Mouse (Mus musculus) cerebellum, adult (tissue): ENCODE measurements around the gene 4933407L21Rik.

Experiments used
- ATAC-seq: cut with Nextera tagmentation; 2 replicates; pipeline ENCODE4 v1.9.2; 2017; ENCODE audit warnings: mild to moderate bottlenecking, moderate library complexity, mixed read lengths; ENCODE audit not compliant: insufficient number of reproducible peaks, low FRiP score, low TSS enrichment

The 4933407L21Rik gene

DNA sequence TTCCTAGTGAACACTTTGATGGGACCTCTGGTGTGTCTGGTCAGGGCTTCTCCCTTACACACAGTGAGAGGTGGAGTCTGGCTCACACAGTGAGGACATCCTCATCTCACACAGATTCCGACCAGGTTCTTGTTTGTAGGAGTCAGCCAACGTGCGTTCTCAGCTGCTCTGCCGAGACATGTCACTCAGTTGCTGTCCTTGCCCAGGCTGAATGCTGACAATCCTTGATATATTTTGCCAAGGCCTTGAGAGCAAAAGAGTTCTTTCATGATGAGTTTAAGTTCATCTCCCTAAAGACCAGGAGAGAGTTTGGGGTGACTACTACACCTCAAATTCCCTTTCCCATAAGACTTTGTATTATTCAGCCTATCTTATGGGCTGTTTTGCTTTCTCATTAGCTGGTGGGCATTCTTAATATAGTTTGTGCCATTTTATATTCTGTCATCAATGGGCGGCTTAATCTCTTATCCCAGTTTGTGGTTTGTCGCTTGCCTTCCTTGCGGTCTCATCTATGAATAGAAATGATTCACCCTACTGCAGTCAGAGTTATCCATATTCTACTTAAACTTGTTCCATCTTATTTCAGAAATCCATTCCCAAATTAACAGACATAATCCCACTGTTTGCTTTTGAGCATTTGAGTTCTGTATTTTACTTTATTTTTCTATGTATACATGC, 15.1 kb upstream of the 4933407L21Rik start:
- ATAC-seq, result no peak

DNA sequence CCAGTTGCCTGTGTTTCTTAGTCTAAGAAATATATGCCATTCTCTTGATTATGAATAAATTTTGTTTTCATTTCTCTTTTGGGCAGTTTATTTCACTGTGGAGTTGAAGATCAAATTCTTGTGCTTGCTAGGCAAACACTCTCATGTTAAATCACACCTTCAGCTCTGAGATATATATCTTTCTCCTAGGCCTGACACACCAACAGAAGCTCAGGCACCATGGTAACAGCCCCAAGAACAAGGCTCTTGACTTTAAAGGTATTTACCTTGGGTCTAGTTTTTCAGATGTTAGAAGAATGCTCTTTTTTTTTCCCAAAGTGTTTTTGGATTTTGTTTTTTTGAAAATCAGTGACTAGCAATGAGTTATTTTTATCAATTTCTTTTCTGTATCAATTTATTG, 12.4 kb upstream of the 4933407L21Rik start:
- no peak for ATAC-seq

DNA sequence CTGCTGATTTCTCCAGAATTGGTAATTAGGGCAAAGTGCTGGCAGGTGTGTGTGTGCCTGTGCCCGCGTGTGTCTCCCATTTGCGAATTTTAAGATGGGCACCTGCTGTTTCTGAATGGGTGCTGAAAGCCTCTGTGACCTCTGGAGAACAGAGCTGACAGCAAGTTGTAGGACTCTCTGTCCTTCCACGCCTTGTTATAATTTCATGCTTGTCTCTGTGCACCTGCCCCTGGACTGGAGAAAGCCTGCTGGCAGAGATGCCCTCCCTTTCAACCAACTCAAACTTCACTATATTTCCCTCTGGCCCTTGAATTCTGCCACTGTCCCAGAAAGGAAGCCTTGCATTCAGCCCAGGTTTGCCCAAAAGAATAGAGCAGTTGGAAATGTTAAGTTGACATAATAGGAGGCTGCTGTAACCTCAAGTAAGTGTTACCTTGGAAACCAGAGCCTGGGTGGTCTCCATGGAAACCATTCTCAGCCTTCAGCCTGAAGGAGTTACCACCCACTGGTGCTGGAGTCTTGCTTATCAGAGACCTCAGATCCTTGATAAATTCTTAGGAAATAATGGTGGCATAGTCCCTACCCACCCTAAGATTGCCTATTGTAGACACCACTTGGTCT, 11.3 kb upstream of the 4933407L21Rik start:
- ATAC-seq, result no peak

DNA sequence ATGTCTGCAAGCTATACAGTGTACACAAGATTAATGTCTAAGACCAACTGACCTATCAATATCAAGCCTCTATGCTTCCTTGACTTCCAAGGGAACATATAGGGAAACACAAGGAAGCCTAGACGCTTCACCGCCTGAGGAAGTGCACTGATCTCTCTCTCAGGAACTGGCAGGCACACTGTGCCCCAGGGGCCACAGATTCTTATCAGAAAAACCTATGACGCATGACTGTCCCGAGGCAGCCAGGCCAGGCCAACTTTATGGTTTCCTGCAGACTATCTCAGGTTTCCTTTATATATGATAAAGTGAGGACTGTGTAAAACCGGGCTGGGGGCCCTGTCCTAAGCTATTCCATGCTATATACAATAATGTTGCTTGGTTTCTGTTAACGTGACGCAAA, 8.7 kb upstream of the 4933407L21Rik start:
- no peak for ATAC-seq

DNA sequence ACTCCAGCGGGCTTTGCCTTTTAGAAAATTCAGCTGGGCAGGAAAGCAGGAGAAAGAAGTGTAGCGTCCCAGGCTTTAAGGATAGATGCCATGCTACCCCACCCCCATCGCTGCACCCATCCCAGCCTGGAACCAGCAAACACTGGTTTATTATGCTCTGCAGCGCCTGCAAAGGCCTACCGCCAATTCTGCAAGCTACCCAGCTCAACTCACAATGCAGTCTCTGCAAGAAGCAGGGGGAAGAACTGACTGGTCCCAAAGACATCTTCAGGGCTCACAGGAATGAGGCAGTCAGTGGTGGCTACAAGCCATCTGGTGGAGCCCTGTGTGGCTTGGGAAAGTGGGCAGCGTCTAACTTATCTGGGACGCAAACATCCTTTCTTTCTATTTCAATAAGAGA, 6.6 kb upstream of the 4933407L21Rik start:
- no peak for ATAC-seq

DNA sequence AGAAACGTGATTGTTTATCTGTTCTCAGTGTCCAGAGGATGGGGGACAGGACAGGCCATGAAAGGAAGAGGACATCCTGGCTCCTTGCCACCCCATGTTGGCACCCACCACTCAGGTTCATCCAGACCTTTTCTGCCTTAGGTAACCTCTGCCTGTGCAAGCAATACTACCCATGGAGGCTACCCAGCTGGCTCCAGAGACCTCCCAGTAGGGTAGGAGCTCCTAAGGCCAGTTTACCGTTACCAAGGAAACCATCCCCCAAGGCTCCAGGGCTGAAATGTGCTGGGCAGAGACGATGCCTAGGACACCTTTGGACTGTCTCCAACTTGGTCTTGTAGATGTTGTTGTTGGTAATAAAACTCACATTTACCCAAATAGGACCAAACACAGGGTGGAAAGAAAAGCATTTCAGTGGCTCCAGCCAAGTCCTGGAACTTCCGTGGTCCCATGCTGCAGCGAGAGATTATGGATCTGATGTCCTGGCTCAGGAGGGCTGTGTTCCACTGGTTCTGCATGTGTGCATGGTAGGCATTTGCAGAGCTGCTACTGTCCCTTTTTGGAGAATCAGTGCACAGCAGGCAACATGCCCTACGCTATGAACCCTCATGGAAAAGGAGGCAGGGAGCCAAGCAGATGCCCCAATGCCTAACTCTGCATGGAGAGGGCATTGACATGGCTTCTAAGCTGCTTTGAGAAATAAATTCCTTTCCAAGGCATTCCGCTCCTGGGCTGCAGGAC, 6.0 kb upstream of the 4933407L21Rik start:
- ATAC-seq, result peak; percentile 58; the same call in 1 of the 2 replicates

DNA sequence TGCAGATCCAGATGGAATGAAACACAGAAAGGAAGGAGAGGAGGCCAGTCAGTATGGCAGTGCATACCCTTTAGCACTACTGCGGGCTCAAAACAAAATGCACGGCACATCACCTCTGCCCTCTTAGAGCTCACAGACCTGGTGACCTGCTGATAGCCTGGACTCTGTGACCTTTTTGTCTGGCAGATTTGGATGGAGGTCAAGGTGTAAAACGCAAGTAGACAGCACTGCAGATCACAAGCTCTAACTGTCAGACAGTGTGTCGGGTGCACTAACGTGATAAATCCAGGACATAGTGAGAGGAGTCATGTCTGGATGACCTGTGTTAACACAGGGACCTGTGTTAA, 5.4 kb upstream of the 4933407L21Rik start:
- no peak for ATAC-seq

DNA sequence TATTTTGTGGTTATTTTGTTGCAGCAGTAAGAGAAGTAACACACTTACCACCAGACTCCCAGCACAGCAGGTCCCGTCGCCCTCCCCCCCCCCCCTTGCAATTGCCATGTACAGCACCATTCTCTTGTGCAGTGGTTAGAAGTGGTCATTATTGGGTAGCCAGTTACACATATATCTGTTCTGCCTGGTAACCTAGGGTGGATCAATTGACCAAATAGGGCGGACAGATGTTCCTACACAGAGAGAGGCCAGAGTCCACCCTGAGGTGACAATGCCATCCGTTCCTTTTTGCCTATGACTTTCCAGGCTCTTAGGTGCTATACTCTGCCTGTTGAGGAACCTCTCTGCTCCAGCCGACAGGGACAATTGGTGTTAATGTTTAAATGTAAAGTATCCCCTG, 3.1 kb upstream of the 4933407L21Rik start:
- no peak for ATAC-seq

DNA sequence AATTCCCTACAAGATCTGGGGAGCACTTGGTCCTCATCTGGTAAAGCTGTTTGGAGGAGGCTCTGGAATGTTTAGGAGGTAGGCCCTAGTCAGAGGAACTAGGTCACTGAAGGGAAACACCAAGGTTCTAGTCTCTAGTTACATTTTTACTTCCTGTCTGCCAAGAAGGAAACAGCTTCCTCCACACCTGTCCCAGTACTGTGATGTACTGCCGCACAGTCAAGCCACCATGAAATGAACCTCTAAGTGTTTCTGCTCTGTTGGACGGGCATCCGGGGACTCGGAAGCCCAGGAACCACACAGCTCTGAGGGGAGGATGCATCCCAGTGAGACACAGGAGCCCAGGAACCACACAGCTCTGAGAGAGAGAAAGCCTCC, 394 bp downstream of the 4933407L21Rik start:
- ATAC-seq, result no peak

DNA sequence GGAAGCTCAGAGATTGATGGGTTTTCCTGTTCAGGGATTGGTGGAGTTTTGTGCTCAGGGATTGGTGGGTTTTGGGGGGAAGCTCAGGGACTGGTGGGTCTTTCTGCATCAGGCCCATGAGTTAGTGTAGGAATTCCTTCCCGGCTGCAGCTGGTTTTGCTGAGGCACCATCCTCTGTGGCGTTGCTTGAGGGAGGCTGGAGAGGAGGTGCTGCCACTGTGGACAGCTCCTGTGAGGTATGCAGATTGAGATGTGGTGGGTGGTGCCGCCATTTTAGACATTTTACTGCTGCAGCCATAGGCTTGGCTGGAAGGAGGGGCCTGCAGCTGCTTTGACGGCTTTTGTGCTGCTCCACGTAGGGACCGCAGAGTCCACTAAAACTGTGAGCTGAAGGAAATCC, 1.1 kb downstream of the 4933407L21Rik start:
- ATAC-seq, result no peak

DNA sequence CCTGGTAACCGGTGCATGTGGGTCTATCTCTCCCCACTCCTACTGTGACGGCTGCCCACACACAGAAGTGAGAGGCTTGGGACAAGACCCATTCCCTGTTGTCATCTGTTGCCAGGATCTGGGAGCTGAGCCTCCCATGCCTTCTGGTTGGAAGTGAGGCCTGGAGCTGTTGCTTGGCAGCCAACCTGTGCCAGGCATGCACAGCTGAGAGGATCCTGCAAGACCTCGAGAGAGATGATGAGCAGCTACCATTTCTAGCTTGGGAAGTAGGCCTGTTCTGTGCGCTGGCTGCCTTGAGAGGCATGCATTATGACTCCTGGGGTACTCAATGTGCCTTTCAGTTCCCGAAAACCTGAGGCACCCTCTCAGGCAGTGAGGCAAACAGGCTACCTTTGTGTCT, 2.9 kb downstream of the 4933407L21Rik start:
- no peak for ATAC-seq

DNA sequence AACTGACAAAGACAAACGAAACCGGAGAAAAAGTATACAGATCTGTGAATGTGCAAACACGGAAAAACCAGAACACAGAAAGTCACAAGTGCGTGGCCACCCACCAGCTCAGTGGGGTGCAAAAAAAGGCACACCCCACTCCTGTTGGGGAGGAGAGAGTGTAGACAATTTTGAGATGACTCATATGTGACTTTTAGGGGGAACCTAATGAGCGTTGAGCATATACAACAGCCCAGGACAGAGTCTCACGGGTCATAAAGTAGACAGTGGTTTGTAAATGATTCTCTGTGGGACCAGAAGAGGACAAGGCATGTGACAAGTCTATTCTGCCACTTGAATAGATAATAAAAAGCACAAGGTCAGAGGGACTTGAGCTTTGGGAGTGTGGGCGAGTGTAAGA, 4.9 kb downstream of the 4933407L21Rik start:
- ATAC-seq, result no peak

DNA sequence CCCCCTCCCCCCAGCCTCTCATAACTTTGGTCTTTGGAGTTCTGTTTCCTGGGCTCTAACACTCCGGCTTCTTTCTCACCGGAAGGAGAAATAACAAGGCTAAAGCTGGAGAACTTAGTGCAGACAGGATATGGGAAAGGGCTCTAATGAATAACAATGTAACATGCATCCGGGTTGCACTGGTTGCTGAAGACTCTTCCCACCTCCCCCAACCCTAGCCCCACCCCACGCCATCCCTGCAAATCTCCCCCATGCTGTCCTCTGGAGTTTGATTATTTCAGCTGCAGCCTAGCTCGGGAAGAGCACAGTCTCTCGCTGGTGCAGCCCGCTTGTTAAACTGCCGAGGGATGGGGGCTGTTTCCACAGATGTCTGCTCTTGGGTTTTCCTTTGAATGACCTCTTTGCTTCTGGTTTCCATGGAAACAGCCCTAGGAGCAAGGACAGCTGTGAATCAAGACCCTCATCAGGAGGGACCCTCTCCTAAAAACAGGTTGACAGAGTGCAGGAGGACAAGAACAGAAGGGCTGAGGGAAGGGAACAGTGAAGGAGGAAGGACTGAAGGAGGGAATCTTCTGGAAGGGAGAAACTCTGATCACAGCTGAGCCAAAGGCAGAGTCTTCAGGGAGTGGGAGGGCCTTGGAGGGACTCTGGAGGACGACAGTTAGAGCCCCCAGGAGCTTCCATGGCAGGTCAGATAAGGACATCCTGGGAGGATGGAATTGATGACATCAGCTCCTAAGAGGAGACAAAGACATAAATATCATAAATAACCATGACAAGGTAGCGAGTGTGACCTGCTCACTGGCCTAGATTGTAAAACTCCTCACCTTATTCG, 5.6 kb downstream of the 4933407L21Rik start:
- ATAC-seq, result no peak

DNA sequence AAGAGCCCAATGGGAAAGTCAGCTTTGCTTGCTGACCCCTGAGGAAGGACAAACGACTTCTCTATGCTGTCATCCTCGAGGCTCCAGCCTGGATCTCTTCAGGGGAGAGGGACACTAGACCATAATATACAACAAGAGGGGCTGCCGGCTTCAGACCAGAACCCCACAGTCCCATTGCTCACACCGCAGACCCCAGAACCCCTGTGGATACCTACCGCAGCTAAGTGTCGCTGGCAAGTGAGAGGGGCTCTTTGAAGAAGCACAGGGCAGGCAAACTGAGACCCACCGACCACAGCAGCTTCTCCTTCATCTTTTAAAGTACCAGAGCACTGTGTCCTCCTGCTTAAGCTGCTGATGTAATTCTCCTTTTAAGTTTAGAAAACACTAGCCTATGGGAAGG, 6.3 kb downstream of the 4933407L21Rik start:
- no peak for ATAC-seq

DNA sequence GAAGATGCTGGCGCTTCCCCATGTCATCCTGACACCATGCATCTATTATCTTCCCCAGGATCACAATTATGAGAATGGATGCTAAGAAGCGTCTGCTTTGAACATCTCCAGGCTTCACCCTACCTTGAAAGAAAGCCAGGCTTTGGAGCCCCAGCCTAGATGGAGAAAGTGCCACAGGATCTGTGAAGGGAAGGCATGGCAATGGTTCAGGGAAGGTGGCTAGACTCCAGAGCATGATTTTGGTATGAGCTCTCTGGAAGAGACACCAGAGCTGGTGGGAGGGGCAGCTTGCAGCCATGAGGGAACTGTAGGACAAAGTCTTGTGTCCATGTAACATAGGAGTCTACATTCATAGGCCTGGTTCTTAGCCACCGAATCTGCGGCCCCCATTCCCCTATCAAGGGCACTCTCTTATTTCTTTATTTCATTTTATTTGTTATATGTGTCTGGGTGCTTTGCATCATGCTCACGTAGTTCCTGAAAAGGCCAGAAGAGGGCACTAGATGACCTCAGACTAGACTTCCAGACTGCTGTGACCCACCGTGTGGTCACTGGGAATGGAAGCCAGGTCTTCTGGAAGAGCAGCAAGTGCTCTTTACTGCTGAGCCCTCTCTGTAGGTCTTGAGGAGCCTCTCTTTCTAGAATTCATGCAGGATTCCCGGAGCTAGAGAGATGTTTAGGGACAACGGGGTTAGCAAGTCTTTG, 7.0 kb downstream of the 4933407L21Rik start:
- ATAC-seq, result no peak

DNA sequence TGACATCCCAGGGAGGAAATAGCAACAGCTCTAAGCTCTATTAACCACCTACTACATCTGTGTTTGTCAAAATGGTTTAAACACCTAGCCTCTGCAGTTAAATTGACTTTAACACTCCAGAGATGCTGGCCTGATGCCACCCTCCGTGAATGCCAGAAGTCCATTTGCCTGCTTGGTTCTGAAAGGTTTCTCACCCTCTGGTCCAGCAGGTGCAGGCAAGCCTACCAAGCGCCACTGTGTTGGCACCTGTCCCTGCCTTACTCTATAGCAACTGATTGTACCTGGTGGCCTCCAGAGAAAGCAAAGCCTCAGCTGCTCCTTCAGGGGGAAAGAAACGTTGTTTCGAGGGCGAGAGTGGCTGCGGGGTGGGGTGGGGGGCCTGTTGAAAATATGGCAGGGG, 8.0 kb downstream of the 4933407L21Rik start:
- no peak for ATAC-seq

DNA sequence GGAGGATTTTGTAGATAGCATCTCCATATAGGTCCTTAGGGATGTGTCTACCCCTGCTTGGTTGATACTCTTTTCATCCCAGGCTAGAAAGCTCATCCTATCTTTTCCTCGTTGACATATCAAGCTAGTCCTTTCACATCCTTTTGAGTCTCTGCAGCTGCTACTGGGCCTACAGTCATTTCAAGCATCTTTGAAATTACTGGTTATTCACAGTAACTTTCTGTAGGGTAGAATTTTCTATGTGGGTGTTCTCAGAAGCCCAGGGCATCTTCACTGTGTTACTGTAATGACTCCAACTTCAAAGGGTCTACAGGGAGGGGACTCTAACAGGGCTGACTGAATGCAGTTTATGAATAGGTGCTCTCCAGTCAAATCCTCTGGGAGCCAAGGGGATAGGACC, 9.0 kb downstream of the 4933407L21Rik start:
- ATAC-seq, result no peak

DNA sequence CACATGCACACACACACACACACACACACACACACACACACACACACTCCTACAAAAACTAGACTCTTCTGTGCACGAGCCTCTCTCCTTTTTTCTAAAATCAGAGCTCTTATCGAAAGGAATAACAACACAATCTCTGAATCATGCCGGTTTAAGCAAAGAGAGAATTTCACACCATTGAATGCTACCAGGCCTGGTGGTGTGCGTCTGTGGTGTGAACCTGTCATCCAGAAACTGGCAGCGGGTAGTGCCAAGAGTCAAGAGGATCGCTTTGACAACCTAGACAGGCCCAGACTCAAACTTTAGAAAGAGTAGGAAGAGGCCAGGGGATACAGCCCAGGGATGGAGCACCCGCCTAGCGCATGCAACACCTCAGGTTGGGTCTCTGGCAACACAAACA, 14.0 kb downstream of the 4933407L21Rik start:
- ATAC-seq, result no peak

DNA sequence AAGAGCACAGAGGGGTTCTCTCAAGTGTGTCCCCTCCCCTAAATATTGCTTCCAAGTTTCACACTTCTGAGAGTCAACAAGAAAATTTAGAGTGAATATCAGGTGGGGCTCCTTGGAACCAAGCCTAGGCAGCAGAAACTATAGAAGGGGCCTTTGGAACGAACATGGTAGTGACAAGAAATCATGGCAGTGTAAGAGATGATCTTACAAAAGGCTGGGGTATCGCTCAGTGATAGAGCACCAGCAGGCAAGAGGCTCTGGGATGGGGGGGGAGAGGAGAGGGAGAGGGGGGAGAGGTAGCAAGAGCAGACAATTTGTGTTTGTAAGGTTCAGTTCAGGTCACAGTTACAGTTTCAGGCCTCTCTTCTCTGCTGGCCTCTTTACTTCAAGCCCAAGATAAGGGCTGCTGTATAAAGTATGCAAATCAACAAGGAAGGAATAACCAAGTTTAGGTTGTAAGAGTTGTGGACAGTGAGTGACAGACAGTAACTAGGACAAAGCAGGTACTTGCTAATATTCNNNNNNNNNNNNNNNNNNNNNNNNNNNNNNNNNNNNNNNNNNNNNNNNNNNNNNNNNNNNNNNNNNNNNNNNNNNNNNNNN, 20.9 kb downstream of the 4933407L21Rik start:
- ATAC-seq, result no peak

DNA sequence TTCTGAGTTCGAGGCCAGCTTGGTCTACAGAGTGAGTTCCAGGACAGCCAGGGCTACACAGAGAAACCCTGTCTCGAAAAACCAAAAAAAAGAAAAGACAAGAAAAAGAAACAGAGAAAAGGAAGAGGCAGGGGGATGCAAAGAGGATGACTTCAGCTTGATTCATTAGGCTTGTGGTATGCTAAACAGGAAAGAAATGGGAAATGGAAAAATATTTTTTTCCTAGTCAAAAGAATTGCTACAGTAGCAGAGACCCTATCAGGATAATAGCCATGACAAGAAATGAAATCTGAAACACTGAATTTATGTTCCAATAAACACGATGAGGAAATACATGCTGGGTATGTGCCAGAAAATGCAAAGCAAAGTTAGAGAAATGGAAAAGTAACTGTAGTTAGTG, 26.9 kb downstream of the 4933407L21Rik start:
- no peak for ATAC-seq
